Mouse (Mus musculus): ENCODE results near the gene Macrod2. TPM values are rescaled to one million over a fixed set of nuclear protein-coding genes. Genes with fewer than 3 reads are reported as not detected.

The Macrod2 gene
- total and polyA plus RNA-seq, 2 experiments from 2014 or later: 37.3 to 67.2 TPM

- no peaks in the 10 kb centered on the region for H3K9me3 ChIP-seq (ENCODE audit: low read length)
- 73% methylated on average over 8 of the region's 8 CpGs for WGBS
- no peaks in the 10 kb centered on the region for H3K27me3 ChIP-seq (ENCODE audit: insufficient read depth, low read length)
- no peaks in the 10 kb centered on the region for H3K36me3 ChIP-seq (ENCODE audit: insufficient read depth, low read length)
- no peak overlapping the region for H3K9ac ChIP-seq (replicated peaks; ENCODE audit: low read length, poor library complexity, severe bottlenecking)
- no peak overlapping the region for H3K4me2 ChIP-seq (ENCODE audit: low read depth, low read length, poor library complexity, severe bottlenecking)
- no peak for TF ChIP-seq CTCF (IDR thresholded peaks at IDR 0.05)
- no peak overlapping the region for H3K27ac ChIP-seq (ENCODE audit: low read depth, low read length)
- no peak for ATAC-seq (ENCODE audit: low FRiP score)
- H3K4me3 ChIP-seq (ENCODE audit: low read depth, low read length): no peak overlapping the region
- no peak for DNase-seq (ENCODE audit: low spot score)
- no peaks in the 10 kb centered on the region for H3K4me1 ChIP-seq (ENCODE audit: insufficient read depth, low read length)
These were observed 839.2 kb downstream of the Macrod2 start for GRCm38 (mm10) chr2:141234306-141234705.

GRCm38 (mm10) chr2:141234724-141235453, 839.8 kb downstream of the Macrod2 start:
- H3K4me3 ChIP-seq (ENCODE audit: low read depth, low read length): no peak overlapping the region
- H3K27ac ChIP-seq (ENCODE audit: low read depth, low read length): no peak overlapping the region
- no peaks in the 10 kb centered on the region for H3K27me3 ChIP-seq (ENCODE audit: insufficient read depth, low read length)
- H3K9me3 ChIP-seq (ENCODE audit: low read length): no peaks in the 10 kb centered on the region
- H3K4me1 ChIP-seq (ENCODE audit: insufficient read depth, low read length): no peaks in the 10 kb centered on the region
- DNase-seq (ENCODE audit: low spot score) (no peak), ATAC-seq (ENCODE audit: low FRiP score) (no peak)
- WGBS: 60% methylated on average over 5 of the region's 5 CpGs
- no peak overlapping the region for H3K9ac ChIP-seq (replicated peaks; ENCODE audit: low read length, poor library complexity, severe bottlenecking)
- H3K36me3 ChIP-seq (ENCODE audit: insufficient read depth, low read length): no peaks in the 10 kb centered on the region
- TF ChIP-seq CTCF (IDR thresholded peaks at IDR 0.05): peak; percentile 23
- H3K4me2 ChIP-seq (ENCODE audit: low read depth, low read length, poor library complexity, severe bottlenecking): no peak overlapping the region

GRCm38 (mm10) chr2:141247680-141248079, 852.6 kb downstream of the Macrod2 start:
- no peak for TF ChIP-seq CTCF (IDR thresholded peaks at IDR 0.05)
- no peak for ATAC-seq (ENCODE audit: low FRiP score)

GRCm38 (mm10) chr2:141264582-141264981, 869.5 kb downstream of the Macrod2 start:
- Histone ChIP-seq H3K36me3 (ENCODE audit: insufficient read depth, low read length) (peaks cover 9% of the 10 kb centered on the region; the same call in 1 of the 2 replicates), H3K9me3 (ENCODE audit: low read length) (no peaks in the 10 kb centered on the region), H3K27ac (ENCODE audit: low read depth, low read length) (no peak overlapping the region), H3K4me2 (ENCODE audit: low read depth, low read length, poor library complexity, severe bottlenecking) (no peak overlapping the region), H3K27me3 (ENCODE audit: insufficient read depth, low read length) (no peaks in the 10 kb centered on the region), H3K4me1 (ENCODE audit: insufficient read depth, low read length) (no peaks in the 10 kb centered on the region), H3K9ac (replicated peaks; ENCODE audit: low read length, poor library complexity, severe bottlenecking) (no peak overlapping the region), H3K4me3 (ENCODE audit: low read depth, low read length) (no peak overlapping the region)
- DNase-seq (ENCODE audit: low spot score): peak; percentile 22
- WGBS: 70% methylated on average over 4 of the region's 4 CpGs
- no peak for ATAC-seq (ENCODE audit: low FRiP score)
- TF ChIP-seq CTCF (IDR thresholded peaks at IDR 0.05): no peak

More at GRCm38 (mm10) chr2:141247680-141248079, 852.6 kb downstream of the Macrod2 start:
- H3K27ac ChIP-seq (ENCODE audit: low read depth, low read length): no peak overlapping the region
- no peak overlapping the region for H3K4me3 ChIP-seq (ENCODE audit: low read depth, low read length)
- 94% methylated on average over 2 of the region's 2 CpGs for WGBS
- H3K27me3 ChIP-seq (ENCODE audit: insufficient read depth, low read length): no peaks in the 10 kb centered on the region
- no peak for DNase-seq (ENCODE audit: low spot score)
- no peak overlapping the region for H3K9ac ChIP-seq (replicated peaks; ENCODE audit: low read length, poor library complexity, severe bottlenecking)
- H3K4me2 ChIP-seq (ENCODE audit: low read depth, low read length, poor library complexity, severe bottlenecking): no peak overlapping the region
- no peaks in the 10 kb centered on the region for H3K36me3 ChIP-seq (ENCODE audit: insufficient read depth, low read length)
- H3K4me1 ChIP-seq (ENCODE audit: insufficient read depth, low read length): no peaks in the 10 kb centered on the region
- H3K9me3 ChIP-seq (ENCODE audit: low read length): no peaks in the 10 kb centered on the region

- no peaks in the 10 kb centered on the region for H3K27me3 ChIP-seq (ENCODE audit: insufficient read depth, low read length)
- H3K27ac ChIP-seq (ENCODE audit: low read depth, low read length): no peak overlapping the region
- ATAC-seq (ENCODE audit: low FRiP score) (no peak), DNase-seq (ENCODE audit: low spot score) (no peak)
- peaks cover 9% of the 10 kb centered on the region; the same call in 1 of the 2 replicates for H3K36me3 ChIP-seq (ENCODE audit: insufficient read depth, low read length)
- TF ChIP-seq CTCF (IDR thresholded peaks at IDR 0.05): no peak
- no peak overlapping the region for H3K4me3 ChIP-seq (ENCODE audit: low read depth, low read length)
- H3K9ac ChIP-seq (replicated peaks; ENCODE audit: low read length, poor library complexity, severe bottlenecking): no peak overlapping the region
- H3K4me1 ChIP-seq (ENCODE audit: insufficient read depth, low read length): no peaks in the 10 kb centered on the region
- H3K4me2 ChIP-seq (ENCODE audit: low read depth, low read length, poor library complexity, severe bottlenecking): no peak overlapping the region
- H3K9me3 ChIP-seq (ENCODE audit: low read length): no peaks in the 10 kb centered on the region
These were observed 871.5 kb downstream of the Macrod2 start for GRCm38 (mm10) chr2:141266591-141266990.

- Histone ChIP-seq H3K36me3 (ENCODE audit: insufficient read depth, low read length) (peaks cover 7% of the 10 kb centered on the region; the same call in 1 of the 2 replicates), H3K4me1 (ENCODE audit: insufficient read depth, low read length) (no peaks in the 10 kb centered on the region), H3K9ac (replicated peaks; ENCODE audit: low read length, poor library complexity, severe bottlenecking) (no peak overlapping the region), H3K27ac (ENCODE audit: low read depth, low read length) (no peak overlapping the region), H3K4me2 (ENCODE audit: low read depth, low read length, poor library complexity, severe bottlenecking) (no peak overlapping the region), H3K27me3 (ENCODE audit: insufficient read depth, low read length) (no peaks in the 10 kb centered on the region), H3K4me3 (ENCODE audit: low read depth, low read length) (no peak overlapping the region), H3K9me3 (ENCODE audit: low read length) (no peaks in the 10 kb centered on the region)
- ATAC-seq (ENCODE audit: low FRiP score): no peak
- no peak for TF ChIP-seq CTCF (IDR thresholded peaks at IDR 0.05)
- DNase-seq (ENCODE audit: low spot score): no peak
- WGBS: 78% methylated on average over 4 of the region's 4 CpGs
These were observed 876.4 kb downstream of the Macrod2 start for GRCm38 (mm10) chr2:141271541-141271940.

Measured in midbrain, postnatal 0 days (tissue).